Mouse (Mus musculus): Measurements from ENCODE around the gene Rnf121. TPM values are rescaled to one million over a fixed set of nuclear protein-coding genes. Genes with fewer than 3 reads are reported as not detected.

Gene Rnf121
- polyA plus RNA-seq, 1 experiment, result 61.7 TPM

DNA sequence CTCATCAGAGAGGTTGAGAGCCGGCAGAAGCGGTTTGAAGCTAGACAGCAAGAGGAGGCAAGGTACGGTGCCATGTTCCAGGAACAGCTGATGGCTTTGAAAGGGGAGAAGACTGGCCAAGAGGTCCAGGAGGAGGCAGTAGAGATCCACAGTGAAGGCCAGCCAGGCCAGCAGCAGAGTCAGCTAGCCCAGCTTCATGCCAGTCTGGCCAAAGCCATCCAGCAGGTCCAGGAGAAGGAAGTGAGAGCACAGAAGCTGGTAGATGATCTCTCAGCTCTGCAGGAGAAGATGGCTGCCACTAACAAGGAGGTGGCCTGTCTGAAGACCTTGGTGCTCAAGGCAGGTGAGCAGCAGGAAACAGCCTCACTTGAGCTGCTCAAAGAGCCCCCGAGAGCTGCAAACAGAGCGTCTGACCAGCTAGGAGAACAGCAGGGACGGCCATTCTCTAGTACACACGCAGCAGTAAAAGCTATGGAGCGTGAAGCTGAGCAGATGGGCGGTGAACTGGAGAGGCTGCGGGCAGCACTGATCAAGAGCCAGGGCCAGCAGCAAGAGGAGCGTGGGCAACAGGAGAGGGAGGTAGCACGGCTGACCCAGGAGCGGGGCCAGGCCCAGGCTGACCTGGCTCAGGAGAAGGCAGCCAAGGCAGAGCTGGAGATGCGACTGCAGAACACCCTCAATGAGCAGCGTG is 65.7 kb downstream of the Rnf121 start:
- no peak for DNase-seq (ENCODE audit: low read depth)

DNA sequence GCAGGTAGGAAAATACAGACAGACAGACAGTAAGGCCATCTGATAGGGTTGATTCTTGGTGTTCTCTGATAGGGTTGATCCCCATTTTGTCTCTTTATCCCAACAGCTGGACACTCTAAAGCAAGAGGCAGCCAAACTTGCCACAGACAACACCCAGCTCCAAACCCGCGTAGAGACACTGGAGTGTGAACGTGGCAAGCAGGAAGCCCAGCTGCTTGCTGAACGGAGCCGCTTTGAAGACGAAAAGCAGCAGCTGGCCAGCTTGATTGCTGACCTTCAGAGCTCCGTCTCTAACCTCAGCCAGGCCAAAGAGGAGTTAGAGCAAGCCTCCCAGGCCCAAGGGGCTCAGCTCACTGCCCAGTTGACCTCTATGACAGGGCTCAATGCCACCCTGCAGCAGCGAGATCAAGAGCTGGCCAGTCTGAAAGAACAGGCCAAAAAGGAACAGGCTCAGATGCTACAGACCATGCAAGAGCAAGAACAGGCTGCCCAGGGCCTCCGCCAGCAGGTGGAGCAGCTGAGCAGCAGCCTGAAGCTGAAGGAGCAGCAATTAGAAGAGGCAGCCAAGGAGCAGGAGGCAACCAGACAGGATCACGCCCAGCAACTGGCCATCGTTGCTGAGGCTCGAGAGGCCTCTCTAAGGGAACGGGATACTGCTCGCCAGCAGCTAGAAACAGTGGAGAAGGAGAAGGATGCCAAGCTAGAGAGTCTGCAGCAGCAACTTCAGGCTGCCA is 66.9 kb downstream of the Rnf121 start:
- no peak for DNase-seq (ENCODE audit: low read depth)

DNA sequence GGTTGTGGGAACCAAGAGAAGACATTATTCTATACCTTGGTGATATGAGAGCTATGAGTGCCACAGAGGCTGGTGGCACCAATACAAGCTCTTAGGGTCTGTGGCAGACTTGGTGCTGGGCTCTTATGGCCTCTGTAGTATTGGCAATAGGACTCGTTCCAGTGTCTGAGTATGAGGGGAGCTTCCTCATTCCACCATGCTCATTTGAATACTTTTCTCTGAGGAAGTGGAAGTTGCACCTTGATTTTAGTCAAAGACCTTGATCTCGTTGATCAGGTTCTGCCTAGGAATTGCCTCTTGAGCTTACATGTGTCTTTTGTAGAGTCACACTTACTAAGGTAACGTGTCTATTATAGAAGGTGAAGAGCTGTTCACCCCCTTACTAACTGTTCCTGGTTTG is 71.0 kb downstream of the Rnf121 start:
- no peak for DNase-seq (ENCODE audit: low read depth)

- no peak for DNase-seq (ENCODE audit: low read depth)
These were observed 80.2 kb downstream of the Rnf121 start for GRCm38 (mm10) chr7:101985081-101985480.

DNA sequence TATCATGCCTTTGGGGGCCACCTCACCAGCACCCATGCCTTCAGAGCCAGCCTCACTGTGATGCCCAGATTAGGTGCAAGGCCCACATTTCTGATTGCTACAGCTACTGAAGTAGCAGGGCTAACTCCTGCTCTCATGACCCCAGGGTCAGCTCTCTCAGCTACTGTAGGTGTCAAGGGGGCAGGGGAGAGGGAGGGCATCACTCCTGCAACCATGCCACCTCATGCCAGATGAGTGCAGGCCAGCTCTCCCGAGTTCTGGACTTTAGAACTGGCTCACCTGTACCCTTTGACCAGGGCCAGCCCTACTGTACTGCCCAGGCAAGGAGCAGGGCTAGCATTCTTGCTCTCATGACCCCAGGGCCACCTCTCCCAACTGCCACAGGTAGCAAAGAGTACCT is 82.5 kb downstream of the Rnf121 start:
- no peak for DNase-seq (ENCODE audit: low read depth)

DNA sequence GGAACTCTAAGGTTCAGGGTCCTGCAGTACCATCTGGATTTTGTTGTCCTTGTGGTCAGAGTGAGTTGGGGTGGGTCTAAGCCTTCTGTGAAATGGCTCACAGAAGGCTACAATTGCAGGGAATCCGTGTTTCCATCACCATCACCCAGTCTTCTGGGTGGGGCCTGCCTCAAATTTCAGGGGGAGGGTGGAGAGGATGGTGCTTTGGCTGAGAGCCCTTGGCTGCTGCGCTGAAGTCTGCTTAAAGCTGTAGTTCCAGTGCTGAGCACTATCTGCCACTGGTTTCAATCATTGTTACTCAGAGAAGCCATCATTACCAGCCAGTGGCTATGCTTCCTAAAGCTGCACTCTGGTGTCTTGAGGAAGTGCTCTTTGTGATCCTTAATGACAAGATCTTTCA is 90.8 kb downstream of the Rnf121 start:
- no peak for DNase-seq (ENCODE audit: low read depth)

GRCm38 (mm10) chr7:101973730-101974129 is 91.5 kb downstream of the Rnf121 start:
- DNase-seq (ENCODE audit: low read depth), result no peak

DNA sequence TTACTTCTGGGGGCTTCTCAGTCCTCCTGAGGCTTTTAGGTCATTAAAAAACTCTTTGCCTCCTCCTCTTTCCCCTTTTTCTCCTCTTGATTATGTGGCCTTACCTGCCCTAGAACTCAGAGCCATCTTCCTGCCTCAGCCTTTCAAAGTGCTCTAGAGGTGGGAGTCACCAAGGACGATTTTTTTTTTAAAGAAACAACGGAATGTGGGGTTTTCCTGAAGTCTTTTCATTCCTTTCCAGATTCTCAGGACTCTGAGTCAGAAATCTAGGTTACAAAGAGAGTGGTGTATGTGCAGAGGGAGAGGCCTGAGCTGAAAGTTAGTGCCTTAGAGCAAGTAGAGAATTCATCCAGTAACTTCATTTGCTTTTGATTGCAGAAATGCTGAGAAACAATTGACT is 93.5 kb downstream of the Rnf121 start:
- DNase-seq (ENCODE audit: low read depth), result no peak

DNA sequence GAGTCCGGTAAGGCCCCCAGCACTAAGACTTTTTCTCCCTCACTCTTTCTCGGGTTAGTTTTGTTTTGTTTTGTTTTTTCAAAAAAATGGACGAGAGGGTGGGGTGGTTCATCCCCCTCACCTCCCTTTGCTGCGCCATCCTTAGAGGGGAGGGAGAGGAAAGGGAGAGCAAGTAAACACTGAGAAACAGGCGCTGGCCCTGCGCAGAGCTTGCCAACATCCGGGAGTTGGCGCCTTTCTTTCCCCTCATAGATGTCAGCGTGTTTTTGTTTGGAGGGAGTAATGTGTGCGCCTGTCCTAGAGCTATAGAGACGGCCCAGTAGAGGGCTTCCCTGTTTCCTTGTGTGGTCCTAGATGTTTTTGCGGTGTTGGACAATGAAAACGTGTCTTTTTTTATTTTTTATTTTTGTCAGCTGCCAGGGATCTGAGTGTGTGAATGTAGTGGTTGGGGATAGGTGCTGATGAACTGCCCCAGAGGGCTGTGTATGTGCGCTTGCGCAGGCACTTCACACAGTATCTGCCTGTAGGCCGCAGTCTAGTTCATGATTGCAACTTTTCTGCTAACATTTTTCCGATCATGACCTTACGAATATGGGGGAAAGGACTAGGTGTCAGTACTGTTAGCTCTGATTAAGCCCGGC is 94.3 kb downstream of the Rnf121 start:
- peak; percentile 37 for DNase-seq (ENCODE audit: low read depth)

DNA sequence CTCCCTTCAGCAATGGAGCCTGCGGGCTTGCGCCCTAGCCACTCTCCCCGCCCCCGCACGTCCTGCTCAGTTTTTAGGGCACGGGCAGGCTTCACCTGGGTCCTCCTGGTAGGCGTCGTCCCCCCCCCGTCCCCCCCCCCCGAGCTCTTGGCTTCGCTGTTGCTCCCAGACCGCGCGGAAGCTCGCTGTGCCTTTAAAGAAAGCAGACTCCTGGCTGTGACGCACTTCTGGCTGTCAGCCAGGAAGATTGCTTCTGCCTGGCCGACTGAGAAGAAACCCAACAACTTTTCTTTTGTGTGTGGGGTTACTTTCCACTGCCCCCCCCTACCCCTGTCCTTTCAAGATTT is 94.9 kb downstream of the Rnf121 start:
- peak; percentile 64 for DNase-seq (ENCODE audit: low read depth)

DNA sequence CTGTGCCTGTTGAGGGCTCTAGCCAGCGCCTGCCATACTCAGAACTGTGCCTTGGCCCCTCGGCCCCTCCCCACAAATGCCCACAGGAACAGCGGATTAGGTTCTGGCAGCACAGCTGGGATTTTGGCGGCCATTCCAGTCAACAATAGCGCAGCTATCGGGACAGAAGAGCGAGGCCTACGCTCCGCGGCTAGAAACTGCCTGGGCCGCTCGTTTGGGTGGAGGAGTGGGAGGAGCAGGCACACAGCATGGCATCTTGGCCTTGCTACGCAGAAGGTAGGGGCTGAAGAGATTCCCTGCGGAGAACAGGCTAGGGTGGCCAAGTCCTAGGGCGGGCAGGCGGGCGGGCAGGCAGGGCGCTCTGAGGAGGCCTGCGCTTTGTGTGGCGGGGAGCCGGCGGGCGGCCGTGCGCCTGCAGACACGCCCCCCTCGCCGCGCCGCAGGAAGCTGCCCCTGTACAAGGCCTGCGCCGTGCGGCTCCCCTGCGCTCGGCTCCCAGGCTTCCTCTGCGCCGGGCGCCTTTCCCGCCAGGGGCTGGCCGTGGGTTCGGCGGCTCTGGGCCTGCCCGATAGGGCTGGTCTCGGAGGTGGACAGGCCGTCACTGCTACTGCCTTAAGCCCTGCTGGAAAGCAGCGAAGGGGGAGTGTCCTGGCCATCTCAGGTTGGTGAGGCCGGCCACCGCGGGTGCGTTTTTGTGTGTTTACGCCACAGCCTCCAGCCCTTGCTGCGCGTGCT is 95.4 kb downstream of the Rnf121 start:
- DNase-seq (ENCODE audit: low read depth), result no peak

Other genes with a start within 250 kb of the Rnf121 start
- gene Phox2a, start 247.2 kb downstream of the Rnf121 start, polyA plus RNA-seq (2012; rRNA removed), result 0.11 TPM in 1 of 2 replicates, not detected in the other
- 70.0 and 73.6 TPM in 2 replicates for gene Inppl1, start 227.2 kb downstream of the Rnf121 start, polyA plus RNA-seq (2012; rRNA removed)
- 54.9 and 84.6 TPM in 2 replicates for gene Folr2, start 208.3 kb downstream of the Rnf121 start, polyA plus RNA-seq (2012; rRNA removed)
- gene Anapc15, start 201.8 kb downstream of the Rnf121 start, polyA plus RNA-seq (2012; rRNA removed), result 34.0 and 53.7 TPM in 2 replicates
- gene Folr1, start 194.7 kb downstream of the Rnf121 start, polyA plus RNA-seq (2012; rRNA removed), result 48.0 and 81.3 TPM in 2 replicates
- 318 and 389 TPM in 2 replicates for gene Lamtor1, start 159.6 kb downstream of the Rnf121 start, polyA plus RNA-seq (2012; rRNA removed)
- gene Tomt, start 159.1 kb downstream of the Rnf121 start, polyA plus RNA-seq (2012; rRNA removed), result 1.3 and 2.0 TPM in 2 replicates
- 53.1 and 61.5 TPM in 2 replicates for gene Lrrc51, start 131.6 kb downstream of the Rnf121 start, polyA plus RNA-seq (2012; rRNA removed)
- 71.4 and 81.8 TPM in 2 replicates for gene Numa1, start 131.4 kb downstream of the Rnf121 start, polyA plus RNA-seq (2012; rRNA removed)
- 13.5 and 19.7 TPM in 2 replicates for gene Il18bp, start 46.8 kb downstream of the Rnf121 start, polyA plus RNA-seq (2012; rRNA removed)
- gene Xndc1, start within 50 bp of the Rnf121 start, polyA plus RNA-seq (2012; rRNA removed), result 14.4 and 17.2 TPM in 2 replicates
- 2.7 and 3.0 TPM in 2 replicates for gene Xntrpc, start 244 bp upstream of the Rnf121 start, polyA plus RNA-seq (2012; rRNA removed)
- not detected in 2 replicates for gene Trpc2, start 17.6 kb upstream of the Rnf121 start, polyA plus RNA-seq (2012; rRNA removed)
- 0.43 TPM in 1 of 2 replicates, not detected in the other for gene Art1, start 36.3 kb upstream of the Rnf121 start, polyA plus RNA-seq (2012; rRNA removed)
- 0.15 and 0.66 TPM in 2 replicates for gene Art5, start 44.0 kb upstream of the Rnf121 start, polyA plus RNA-seq (2012; rRNA removed)
- 0.05 and 0.08 TPM in 2 replicates for gene Chrna10, start 51.4 kb upstream of the Rnf121 start, polyA plus RNA-seq (2012; rRNA removed)
- gene Nup98, start 144.7 kb upstream of the Rnf121 start, polyA plus RNA-seq (2012; rRNA removed), result 17.1 and 23.6 TPM in 2 replicates
- 485 and 511 TPM in 2 replicates for gene Pgap2, start 144.7 kb upstream of the Rnf121 start, polyA plus RNA-seq (2012; rRNA removed)
- gene Rhog, start 190.6 kb upstream of the Rnf121 start, polyA plus RNA-seq (2012; rRNA removed), result 47.5 and 55.5 TPM in 2 replicates
- gene Stim1, start 202.3 kb upstream of the Rnf121 start, polyA plus RNA-seq (2012; rRNA removed), result 58.3 and 64.5 TPM in 2 replicates

Data from gonadal fat pad, adult 2 months (tissue).